Mouse (Mus musculus): Measurements from ENCODE around the gene Tmem63a. TPM values are rescaled to one million over a fixed set of nuclear protein-coding genes. Genes with fewer than 3 reads are reported as not detected.
"Not testable (repeated sequence)": the region's sequence is repeated elsewhere in the genome, so short reads cannot be mapped to it uniquely, and the experiment has no call there.

Gene Tmem63a
- polyA plus RNA-seq, 1 experiment: 29.6 TPM

DNA sequence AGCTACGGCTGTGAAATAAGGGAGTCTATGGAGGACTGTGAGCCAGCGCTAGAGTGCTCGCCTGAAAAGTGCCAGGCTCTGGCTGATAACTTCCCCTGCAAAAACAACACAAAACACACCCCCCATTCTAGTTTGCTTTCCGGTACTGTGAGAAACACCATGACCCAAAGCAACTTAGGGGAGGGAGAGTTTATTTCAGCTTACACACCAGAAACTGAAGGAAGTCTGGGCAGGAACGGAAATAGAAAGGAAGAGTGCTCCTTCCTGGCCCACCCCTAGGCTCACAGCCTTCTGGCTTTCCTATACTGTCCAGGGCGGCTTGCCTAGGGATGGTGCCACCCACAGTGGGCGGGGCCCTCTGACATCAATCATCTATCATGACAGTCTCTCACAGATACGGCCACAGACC is 14.8 kb downstream of the Tmem63a start:
- no peak for DNase-seq (ENCODE audit: extremely low spot score in 1 of 2, low spot score in 1 of 2)

DNA sequence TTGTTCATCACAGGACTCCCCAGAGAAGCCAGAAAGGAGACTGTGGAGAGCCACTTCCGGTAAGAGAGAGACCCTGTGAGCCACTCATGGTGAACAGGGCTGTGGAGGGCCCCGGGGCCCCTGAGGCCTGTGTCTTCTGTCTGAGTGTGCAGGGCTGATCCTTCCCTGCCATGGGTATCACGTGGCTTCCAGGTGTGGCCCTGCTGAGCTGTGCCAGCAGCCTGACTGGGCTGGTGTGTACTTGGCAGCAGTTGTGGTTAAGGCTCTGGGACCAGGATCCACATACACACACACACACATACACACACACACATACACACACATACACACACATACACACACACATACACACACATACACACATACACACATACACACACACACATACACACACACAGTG is 15.8 kb downstream of the Tmem63a start:
- no peak for DNase-seq (ENCODE audit: extremely low spot score in 1 of 2, low spot score in 1 of 2)

DNA sequence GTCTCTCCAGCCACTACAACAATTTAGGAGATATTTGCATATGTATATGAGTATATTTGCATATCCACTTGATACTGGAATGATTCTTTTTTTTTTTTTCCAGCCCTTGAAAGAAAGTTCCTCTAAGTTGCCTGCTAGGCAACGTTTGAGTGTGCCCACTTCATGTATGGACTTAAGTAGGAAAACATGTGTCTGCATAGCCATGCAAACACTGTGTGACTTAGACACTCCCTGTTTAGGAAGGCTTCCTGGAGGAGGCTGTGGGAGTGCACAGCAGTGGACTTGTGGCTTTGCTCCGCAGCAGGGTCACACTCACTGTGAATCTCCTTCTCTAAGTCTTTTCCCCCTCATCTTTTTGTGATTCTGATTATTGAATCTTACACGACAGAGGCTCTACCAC is 16.7 kb downstream of the Tmem63a start:
- DNase-seq (ENCODE audit: extremely low spot score in 1 of 2, low spot score in 1 of 2): no peak

DNA sequence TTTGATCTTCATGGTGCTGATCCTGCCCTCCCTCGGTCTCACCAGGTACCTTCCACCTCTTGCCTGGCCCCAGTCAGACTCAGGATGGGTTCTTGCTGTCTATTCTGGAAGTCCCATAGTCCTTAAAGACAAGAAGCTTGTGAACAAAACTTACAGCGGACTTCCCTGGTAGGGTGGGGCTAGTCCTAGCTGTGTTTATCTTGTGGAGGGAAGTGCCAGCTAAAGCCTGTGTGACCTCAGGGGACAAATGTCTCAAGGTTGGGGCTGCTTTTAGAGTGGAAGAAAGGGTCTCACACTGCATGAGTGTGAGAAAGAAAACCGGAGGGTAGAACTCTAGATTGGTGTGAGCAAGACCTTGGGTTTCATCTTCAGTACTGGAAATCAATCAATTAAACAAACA is 23.6 kb downstream of the Tmem63a start:
- DNase-seq (ENCODE audit: extremely low spot score in 1 of 2, low spot score in 1 of 2): no peak

DNA sequence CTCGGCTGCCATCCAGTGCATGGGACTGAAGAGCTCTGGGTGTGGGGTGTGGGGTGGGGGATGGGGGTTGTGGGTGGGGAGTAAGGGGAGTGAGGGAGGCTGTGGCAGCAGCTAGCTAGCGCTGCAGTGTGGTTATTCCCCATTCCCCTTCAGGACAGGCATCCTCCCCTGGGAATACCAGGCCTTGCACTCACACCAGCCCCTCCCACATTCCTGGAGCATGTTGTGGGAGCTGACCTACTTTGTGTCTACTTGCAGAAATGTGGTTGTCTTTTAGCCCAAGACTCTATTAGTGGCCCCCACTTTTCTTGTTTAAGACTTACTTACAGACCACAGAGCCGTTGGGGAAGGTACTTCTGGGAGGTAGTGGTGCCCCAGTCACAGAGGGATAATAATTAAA is 24.4 kb downstream of the Tmem63a start:
- DNase-seq (ENCODE audit: extremely low spot score in 1 of 2, low spot score in 1 of 2): no peak

DNA sequence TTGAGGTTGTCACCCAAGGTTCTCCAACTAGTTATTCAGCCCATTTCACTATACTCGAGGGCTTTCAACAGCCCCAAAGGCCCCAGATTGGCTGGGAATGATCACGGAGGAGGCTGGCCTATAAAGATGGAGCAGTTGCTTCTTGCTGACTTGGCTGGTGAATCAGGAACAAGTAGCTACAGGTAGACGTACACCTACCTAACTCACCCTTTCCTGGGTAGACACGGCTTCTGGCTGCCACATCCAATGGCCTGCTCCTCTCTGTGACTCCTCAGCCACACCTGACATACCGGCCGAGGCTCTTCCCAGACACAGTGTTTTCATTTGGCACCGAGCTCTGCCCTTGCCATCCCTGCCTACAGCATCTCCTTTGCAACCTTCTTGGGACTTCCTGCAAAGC is 25.1 kb downstream of the Tmem63a start:
- DNase-seq (ENCODE audit: extremely low spot score in 1 of 2, low spot score in 1 of 2): no peak

DNA sequence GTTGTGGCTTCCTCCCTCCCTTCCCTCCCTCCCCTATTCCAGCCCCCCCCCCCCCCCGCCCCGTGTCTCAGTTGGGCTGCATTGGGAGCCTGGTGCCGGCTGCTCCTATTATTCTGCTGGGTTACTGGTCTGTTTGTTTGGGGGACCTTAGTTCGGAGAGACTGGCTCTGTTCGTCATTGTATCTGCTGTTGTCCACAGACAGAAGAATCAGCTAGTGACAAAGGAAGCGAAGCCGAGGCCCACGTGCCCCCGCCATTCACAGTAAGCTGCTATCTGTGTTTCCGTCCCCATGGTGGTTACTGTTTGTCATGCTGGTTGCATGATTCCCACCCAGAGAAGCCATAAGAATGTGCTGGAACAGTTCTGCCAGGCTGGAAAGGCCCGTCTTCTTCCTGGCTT is 30.8 kb downstream of the Tmem63a start:
- no peak for DNase-seq (ENCODE audit: extremely low spot score in 1 of 2, low spot score in 1 of 2)

DNA sequence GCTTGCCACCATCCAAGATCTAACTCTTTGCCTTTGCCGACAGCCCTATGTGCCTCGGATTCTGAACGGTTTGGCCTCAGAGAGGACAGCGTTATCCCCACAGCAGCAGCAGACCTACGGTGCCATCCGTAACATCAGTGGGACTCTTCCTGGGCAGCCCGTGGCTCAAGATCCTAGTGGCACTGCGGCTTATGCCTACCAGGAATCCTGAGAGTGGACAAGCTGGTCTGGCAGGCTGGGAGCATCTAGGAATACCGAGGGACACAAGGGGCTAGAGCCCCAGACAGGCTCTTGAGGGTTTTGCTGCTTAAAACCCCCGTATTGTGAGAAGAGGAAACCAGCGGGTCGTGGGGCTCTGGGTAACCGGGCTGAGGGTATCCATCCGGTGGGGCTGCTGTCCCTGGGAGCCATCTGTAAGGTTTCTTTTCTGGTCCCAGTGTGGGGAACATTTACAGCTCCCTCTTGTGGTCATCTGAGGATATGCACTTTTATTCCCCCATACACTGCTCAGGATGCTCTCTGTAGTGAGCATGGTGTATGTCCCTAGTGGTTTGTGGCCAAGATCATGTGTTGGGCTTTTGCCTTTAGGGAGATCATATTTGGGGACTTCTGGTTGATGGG is 32.1 kb downstream of the Tmem63a start:
- peak in 1 of 2 experiments; percentile 61 for DNase-seq (ENCODE audit: extremely low spot score in 1 of 2, low spot score in 1 of 2)

DNA sequence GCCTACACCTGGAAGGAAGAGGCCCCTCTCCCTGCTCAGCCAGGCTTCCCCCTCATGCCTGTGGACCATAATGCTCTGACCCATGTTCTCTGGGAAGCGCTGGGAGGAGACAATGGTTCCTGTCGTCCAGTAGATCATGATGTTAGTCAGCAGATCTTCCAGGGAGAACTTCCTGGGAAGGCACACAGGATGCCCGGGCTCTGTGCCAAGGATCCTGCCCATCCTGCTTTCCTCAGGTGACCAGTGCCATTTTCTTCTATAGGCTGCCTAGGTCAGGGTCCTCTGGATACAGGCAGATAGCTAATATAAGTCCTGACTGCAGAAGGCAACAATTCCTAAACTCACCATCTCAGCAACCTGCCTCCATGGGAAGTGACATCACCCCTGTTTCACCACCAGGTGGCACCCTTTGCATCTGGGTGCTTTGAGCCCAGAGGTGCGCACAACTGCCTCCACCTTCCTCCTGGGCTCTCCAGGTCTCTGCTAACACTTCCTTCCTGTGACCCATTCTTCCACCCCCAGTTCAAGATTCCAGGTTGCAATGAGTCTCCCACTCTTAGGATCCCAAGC is 34.1 kb downstream of the Tmem63a start:
- DNase-seq (ENCODE audit: extremely low spot score in 1 of 2, low spot score in 1 of 2): peak in 1 of 2 experiments; percentile 27

DNA sequence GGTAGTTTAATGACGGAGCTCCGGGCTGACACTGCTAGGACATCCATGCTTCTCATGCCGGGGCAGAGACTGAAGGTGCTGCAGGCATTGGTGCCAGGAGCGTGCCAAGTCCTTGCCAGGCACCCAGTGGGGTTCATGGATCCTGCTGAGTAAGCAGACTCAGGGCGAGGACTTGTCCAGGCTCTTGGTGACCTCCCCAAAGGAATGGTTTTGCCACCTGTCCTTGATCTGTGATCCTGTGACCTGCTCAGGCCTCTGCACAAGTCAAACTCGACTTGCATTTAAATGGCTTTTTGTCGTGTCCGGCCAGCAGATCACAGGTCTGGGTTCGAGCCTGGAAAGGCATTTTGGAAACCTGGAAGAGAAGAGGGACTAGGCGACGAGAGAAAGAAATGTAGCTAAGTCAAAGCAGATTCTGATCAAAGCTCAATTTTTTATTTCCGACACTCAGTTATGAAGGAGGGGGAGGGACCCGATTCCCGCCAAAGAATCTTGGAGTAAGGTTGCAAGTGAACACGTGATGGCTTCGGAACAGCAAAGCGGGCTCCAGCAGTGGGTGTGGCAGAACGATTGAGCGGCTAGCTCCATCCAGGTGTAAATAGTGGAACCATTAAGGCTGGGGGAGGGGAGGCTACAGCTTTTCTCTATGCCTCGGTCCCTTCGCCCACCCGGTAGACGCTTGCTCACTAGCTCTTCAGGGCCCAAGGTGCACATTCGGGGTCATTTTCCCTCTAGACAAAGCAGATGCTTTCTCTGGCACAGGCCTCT is 37.5 kb downstream of the Tmem63a start:
- no peak for DNase-seq (ENCODE audit: extremely low spot score in 1 of 2, low spot score in 1 of 2)

DNA sequence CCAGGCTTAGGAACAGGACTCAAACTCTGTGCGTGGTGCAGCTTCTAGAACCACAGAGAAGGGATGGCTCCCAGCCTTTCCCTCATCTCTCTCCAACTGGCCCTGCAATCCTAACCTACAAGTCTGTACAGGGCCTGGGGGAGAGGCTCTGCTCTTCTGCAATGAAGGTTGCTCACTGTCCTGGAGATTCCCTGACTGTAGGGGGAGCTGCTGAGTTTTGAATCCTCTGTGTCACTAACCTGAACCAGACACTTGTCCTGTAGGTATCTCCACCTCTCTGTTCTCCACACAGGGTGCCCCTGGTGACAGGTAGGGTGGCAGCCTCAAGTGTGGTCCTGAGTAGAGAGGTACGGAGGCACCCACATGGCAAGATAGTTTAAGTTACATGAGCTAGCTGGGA is 38.3 kb downstream of the Tmem63a start:
- DNase-seq (ENCODE audit: extremely low spot score in 1 of 2, low spot score in 1 of 2): no peak

DNA sequence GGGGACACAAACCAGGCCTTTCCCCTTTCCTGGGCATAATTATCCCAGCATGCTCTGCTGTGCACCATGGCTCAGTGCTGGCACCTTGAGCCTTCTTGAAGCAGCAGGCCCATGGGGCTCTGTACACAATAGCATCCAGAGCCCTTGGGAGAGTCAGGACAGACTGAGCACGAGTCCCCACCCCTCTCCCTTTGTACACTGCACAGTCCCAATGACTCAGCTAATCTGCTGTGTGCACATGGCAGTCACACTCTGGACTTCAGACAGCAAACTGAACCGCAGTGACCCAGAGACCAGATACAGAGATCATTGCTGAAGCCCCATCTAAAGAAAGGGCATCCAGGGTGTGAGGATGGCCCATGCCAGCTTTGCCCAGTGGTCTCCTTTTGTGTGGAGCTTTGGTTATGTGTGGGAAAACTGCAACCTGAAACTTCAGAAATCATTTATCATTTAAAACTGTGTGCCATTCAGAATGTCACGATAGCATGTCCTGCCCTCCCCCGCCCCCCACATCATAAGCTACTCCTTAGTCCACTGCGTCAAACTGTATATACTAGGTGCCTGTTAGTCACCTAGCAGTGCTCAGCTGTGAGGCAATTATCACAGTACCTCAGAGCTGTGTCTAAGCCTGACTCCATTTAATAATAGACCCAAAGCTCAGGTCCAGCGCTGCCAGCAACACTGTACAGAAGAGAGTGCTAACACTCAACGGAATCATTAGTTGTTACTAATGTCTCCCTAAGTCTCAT is 39.3 kb downstream of the Tmem63a start:
- not testable (repeated sequence) for DNase-seq (ENCODE audit: extremely low spot score in 1 of 2, low spot score in 1 of 2)

DNA sequence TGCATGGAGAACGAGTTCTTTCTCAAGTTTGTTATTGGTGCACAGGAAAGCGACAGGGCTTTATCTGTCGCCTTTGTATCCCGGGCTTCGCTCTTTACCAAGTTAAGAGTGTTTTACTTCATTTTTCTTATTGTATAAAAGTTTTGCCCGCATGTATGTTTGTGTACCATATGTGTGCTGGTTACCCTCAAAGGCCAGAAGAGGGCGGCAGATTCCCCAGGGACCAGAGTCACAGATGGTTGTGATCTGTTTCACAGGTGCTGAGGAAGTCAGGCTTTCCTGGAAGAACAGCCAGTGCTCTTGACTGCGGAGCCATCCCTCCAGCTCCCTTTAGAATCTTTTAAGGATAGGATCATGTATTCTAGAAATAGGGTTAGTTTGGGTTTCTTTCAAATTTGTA is 44.6 kb downstream of the Tmem63a start:
- no peak for DNase-seq (ENCODE audit: extremely low spot score in 1 of 2, low spot score in 1 of 2)

DNA sequence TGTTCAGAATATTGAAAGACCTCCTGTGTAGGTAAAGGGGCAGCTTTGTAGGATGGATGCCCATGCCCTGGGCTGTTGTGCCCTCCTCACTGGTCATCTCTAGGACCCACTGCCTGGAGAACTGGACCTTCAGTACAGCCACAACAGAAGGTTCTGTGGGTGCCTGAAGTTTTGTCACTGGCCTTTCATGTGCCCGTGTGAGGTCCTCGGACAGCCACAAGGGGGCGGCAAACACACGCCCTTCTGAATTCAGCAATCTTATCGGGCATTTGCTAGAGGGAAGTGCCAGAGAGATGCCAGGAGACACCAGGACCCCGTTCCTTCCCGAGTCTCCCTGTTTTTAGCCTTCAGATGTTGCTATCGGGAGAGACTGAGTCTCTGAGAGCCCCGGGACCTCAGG is 45.6 kb downstream of the Tmem63a start:
- DNase-seq (ENCODE audit: extremely low spot score in 1 of 2, low spot score in 1 of 2): peak; percentile 24 to 83

DNA sequence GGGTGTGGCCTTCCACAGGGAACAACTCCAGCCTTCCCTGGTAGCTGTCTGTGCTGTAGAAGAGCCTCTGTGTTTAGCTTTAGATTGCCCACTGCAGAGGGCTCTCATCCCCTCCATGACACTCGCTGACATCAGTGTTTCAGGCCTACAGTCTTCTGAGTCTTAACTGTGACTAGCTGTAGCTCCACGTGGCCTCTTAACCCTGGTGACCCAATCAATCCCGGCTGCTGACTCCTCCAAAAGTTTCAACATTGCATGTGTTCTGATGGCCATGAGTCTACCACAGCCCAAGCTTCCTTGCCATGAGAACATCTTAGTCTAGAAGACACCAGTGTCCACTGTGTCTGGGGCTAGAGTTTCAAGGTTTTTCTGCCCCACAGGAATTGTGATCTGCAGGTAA is 48.5 kb downstream of the Tmem63a start:
- DNase-seq (ENCODE audit: extremely low spot score in 1 of 2, low spot score in 1 of 2): no peak

DNA sequence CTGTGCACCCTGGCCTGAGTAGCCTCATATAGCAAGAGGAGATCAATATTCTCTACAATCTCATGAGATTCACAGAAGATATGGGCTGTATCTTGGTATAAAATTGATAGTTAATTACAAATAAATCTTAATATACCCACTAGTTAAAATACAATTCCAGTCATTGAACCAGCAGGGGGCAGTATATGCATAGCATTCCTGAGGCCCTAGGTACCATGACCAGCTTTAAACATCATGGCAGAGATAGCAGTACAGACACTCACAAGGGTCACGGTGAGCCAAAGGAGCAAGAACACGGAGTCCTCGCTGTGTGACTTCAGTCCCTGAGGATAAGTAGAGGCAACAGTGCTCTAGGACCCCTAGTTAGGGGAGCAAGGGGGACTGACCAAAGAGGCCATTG is 50.0 kb downstream of the Tmem63a start:
- DNase-seq (ENCODE audit: extremely low spot score in 1 of 2, low spot score in 1 of 2): peak; percentile 20 to 84

DNA sequence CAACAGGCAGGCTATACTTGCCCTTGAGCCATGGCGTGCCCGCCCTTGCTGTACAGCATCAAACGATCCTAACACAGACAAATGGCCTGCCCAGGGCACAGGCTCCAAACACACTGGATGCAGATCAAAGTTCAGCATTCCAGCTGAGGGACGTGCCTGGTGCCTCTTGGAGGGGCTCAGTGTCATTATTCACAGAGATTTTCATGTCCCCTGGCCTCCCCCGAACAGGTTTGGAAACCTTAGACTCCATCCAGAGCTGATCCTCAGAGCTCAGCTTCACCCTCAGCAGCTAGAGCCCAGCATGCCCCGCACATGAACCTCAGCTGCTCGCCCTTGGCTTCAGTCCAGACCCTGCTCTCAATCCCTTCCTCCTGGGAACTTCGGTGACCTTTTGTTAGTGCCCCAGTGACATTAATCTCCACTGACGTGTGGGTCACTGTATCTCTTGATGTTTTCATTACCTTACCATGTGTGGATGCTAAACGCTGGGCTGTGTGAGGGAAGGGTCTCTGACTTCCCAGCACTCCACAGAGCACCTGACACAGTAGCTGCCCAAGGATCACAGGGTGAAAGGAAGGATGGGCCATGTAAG is 58.5 kb downstream of the Tmem63a start:
- DNase-seq (ENCODE audit: extremely low spot score in 1 of 2, low spot score in 1 of 2): no peak

DNA sequence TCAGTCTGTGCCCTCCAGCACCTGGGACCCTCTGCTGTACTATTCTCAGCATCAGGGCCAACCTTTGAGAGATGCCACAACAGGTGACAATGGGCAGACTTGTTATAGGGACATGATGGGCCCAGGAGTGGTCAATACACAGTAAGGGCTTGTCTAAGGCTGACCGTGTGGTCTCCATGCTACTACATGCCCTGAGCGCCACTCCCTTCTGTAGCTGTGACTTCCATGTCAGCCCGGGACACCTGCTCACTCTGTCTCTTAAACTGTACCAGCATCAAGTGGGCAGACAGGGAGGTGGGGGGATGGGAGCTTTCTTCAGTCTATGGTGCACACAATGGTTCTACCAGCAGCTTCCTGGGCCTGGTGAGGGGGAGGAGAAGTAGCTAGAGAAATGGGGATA is 59.1 kb downstream of the Tmem63a start:
- DNase-seq (ENCODE audit: extremely low spot score in 1 of 2, low spot score in 1 of 2): no peak

DNA sequence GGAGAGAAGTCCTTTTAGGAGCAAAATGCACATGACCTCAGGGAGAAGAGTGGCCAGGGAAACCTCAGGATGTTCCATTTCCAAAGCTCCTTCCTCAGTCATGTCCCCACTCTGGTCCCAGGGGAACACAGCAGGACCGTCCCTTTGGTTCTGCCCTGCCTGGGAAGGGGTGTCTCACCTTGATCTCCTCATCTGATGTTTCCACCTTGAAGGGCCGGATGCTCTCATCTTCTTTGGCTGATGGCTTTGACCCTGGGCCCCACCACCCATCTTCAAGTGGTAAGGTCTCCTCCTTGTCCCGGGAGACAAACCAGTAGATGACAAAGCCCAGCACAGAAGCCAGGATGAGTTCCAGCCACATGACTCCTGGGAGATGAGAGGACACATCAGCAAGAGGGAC is 59.5 kb downstream of the Tmem63a start:
- no peak for DNase-seq (ENCODE audit: extremely low spot score in 1 of 2, low spot score in 1 of 2)

DNA sequence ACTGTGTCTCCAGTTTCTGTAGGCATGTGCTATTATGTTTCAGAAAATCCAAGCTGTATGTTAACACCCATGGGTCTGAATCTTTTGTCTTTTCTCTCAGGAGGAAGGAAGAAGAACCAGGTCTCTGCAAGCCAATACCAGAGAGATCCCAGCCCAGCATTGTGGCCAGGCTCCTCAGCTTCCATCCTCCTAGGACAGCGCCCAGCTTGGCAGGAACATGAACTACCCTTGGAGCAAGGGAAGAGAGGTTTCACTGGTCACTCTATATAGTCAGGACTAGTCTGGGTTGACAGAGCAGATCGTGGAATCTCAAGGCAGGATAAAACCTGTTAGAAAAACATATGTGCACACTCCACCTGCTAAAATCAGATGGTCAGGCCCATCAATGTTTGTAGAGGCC is 61.6 kb downstream of the Tmem63a start:
- no peak for DNase-seq (ENCODE audit: extremely low spot score in 1 of 2, low spot score in 1 of 2)

DNA sequence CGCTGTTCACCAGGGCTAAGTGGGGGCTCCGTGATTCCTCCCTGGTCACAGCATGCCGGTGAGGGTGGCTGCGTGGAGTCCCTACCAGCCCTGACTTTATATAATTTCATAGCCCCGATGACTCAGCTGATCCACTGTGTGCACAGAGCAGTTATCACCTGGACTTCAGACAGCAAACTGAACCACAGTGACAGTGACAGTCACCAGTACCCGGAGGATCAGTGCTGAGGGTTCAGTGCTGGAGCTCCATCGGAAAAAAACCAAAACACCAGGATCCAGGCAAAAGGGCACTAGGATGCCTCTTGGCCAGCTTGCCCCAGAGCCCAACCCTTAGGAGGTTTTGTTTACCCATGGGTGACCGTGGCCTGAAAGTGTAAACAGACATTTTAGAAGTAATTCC is 63.2 kb downstream of the Tmem63a start:
- no peak for DNase-seq (ENCODE audit: extremely low spot score in 1 of 2, low spot score in 1 of 2)

Data from frontal cortex, adult 2 months (tissue).